Comparison of ENCODE assay signal across 8 mouse cellular contexts in the genomic region with DNA sequence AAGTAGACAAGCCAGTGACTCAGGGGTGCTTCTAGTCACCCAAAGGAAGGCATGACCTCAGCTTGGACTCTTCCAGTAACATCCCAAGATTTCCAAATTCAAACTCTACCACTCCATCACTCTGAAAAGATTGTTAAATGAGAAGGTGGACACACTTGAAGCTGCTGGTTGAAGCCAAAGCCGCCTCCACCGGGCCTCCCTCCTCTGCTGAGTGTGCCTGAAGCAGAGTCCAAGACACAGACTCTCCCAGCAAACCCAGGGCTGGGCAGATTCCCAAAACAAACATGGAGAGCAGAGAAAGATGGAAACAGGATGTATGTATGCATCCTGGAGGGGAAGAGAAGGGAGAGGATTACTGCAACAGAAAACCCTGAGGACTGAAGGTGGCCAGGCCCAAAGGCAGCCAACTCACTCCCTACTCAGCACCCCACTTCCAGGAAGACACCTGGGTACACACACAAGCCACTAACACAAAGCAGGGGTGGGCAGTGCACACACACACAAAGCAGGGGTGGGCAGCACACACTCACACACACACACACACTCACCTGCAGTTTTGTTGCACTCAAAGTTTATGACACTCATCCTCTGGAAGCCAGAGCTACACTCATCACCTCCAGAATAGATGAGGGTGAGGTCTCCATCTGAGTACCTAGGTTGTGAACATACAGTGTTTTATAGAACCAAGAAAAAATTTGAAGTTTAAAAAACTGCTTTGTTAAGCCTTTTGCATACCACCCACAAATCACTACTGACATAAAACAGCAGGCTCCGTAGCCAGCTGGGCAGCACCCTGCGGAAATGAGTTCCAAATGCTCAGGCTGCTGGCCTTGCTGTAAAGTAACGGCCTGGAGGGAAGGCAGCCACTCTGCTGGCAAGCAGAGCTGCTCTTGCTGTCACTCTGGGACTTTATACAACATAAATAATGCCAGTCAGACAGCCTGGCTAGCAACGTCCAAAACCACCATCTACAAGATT. TPM values are rescaled to one million over a fixed set of nuclear protein-coding genes. Genes with fewer than 3 reads are reported as not detected.
A peak's percentile ranks its signal among the peaks of the same experiment; 100 is the strongest.
DNase-seq lines count a peak whose midpoint lies in the region; ATAC-seq and TF ChIP-seq lines count a peak whose summit lies in the region.

No protein-coding gene starts in this region.

- H3K4me3 ChIP-seq in forebrain, postnatal 0 days (ENCODE audit: low read depth, low read length): no peak overlapping the region
- H3K4me3 ChIP-seq in hindbrain, embryonic 16.5 days (ENCODE audit: low read length): no peak overlapping the region
- no peak overlapping the region for H3K4me3 ChIP-seq in limb, embryonic 14.5 days (replicated peaks; ENCODE audit: low read length)

- no peak for TF ChIP-seq POLR2A in limb, embryonic 14.5 days (IDR thresholded peaks at IDR 0.05; ENCODE audit: borderline replicate concordance, extremely low read depth, insufficient read depth, insufficient read length)

- H3K4me1 ChIP-seq in forebrain, postnatal 0 days (ENCODE audit: insufficient read depth): peaks cover 12% of the 10 kb centered on the region
- H3K4me1 ChIP-seq in hindbrain, embryonic 16.5 days (ENCODE audit: control insufficient read depth, insufficient read depth, low read depth, low read length): peaks cover 14% of the 10 kb centered on the region
- H3K4me1 ChIP-seq in limb, embryonic 14.5 days (ENCODE audit: control insufficient read depth, insufficient read depth, low read length): peaks cover 53% of the 10 kb centered on the region

- peak overlapping the region; percentile 40 for H3K27ac ChIP-seq in forebrain, postnatal 0 days (ENCODE audit: low read depth, low read length)
- peak overlapping the region; percentile 57 for H3K27ac ChIP-seq in hindbrain, embryonic 16.5 days (ENCODE audit: low read depth, low read length)
- H3K27ac ChIP-seq in limb, embryonic 14.5 days (replicated peaks; ENCODE audit: low read depth, low read length): peak overlapping the region; percentile 89

- peak; percentile 80 for ATAC-seq in forebrain, postnatal 0 days
- no peak for ATAC-seq in hindbrain, embryonic 16.5 days
- peak; percentile 61 for ATAC-seq in limb, embryonic 14.5 days (ENCODE audit: low FRiP score, low read depth)

- WGBS in forebrain, postnatal 0 days: 48% methylated on average over 6 of the region's 6 CpGs
- 45% methylated on average over 6 of the region's 6 CpGs for WGBS in hindbrain, embryonic 16.5 days
- 14% methylated on average over 6 of the region's 6 CpGs for WGBS in limb, embryonic 14.5 days

- H3K27me3 ChIP-seq in forebrain, postnatal 0 days (ENCODE audit: insufficient read depth, low read length): no peaks in the 10 kb centered on the region
- H3K27me3 ChIP-seq in hindbrain, embryonic 16.5 days (replicated peaks; ENCODE audit: control insufficient read depth, insufficient read depth, low read length): no peaks in the 10 kb centered on the region
- no peaks in the 10 kb centered on the region for H3K27me3 ChIP-seq in limb, embryonic 14.5 days (ENCODE audit: control insufficient read depth, insufficient read depth, low read length)

- TF ChIP-seq CTCF in forebrain, postnatal 0 days (IDR thresholded peaks at IDR 0.05; ENCODE audit: low read depth): no peak

- H3K36me3 ChIP-seq in forebrain, postnatal 0 days (ENCODE audit: insufficient read depth): peaks cover 22% of the 10 kb centered on the region
- peaks cover 8% of the 10 kb centered on the region for H3K36me3 ChIP-seq in hindbrain, embryonic 16.5 days (ENCODE audit: control insufficient read depth, insufficient read depth, low read length)
- H3K36me3 ChIP-seq in limb, embryonic 14.5 days (ENCODE audit: control insufficient read depth, insufficient read depth, low read length): peaks cover 42% of the 10 kb centered on the region

- no peak overlapping the region for H3K4me2 ChIP-seq in forebrain, postnatal 0 days (ENCODE audit: low read depth)
- H3K4me2 ChIP-seq in hindbrain, embryonic 16.5 days (ENCODE audit: low read length): no peak overlapping the region
- peak overlapping the region; percentile 18 for H3K4me2 ChIP-seq in limb, embryonic 14.5 days (replicated peaks; ENCODE audit: low read depth, low read length, severe bottlenecking)

- peak; percentile 48 to 59 for DNase-seq in cerebellum, postnatal 10 days
- DNase-seq in cerebellum, postnatal 4 days (ENCODE audit: low spot score in 2 of 2): no peak
- peak; percentile 97 for DNase-seq in NIH3T3 (ENCODE audit: low read depth)
- peak; percentile 63 for DNase-seq in forebrain, postnatal 0 days
- peak; percentile 86 for DNase-seq in limb, embryonic 14.5 days (ENCODE audit: low spot score)
- peak; percentile 24 for DNase-seq in right cerebral cortex, postnatal 25 days
- no peak for DNase-seq in urinary bladder, postnatal 25 days (ENCODE audit: low spot score)

- H3K9ac ChIP-seq in forebrain, postnatal 0 days: no peak overlapping the region
- no peak overlapping the region for H3K9ac ChIP-seq in hindbrain, embryonic 16.5 days (ENCODE audit: low read depth, low read length)
- no peak overlapping the region for H3K9ac ChIP-seq in limb, embryonic 14.5 days (ENCODE audit: low read depth, low read length, severe bottlenecking)

- no peaks in the 10 kb centered on the region for H3K9me3 ChIP-seq in forebrain, postnatal 0 days (ENCODE audit: low read length)
- no peaks in the 10 kb centered on the region for H3K9me3 ChIP-seq in hindbrain, embryonic 16.5 days (ENCODE audit: control insufficient read depth, low read length)
- no peaks in the 10 kb centered on the region for H3K9me3 ChIP-seq in limb, embryonic 14.5 days (ENCODE audit: control insufficient read depth, low read length)

RNA-seq across cellular contexts. Expression of a gene that starts 44.4 kb away (rescaled TPM):
- total RNA-seq in forebrain, postnatal 0 days (2014; rRNA removed): 27.2 and 36.0 TPM in 2 replicates
- 3.0 and 4.6 TPM in 2 replicates for polyA plus RNA-seq in forebrain, postnatal 0 days (2015; fragmentation: Nextera tagmentation; extraction: Ambion mirVana)
- 6.4 and 10.1 TPM in 2 replicates for polyA plus RNA-seq in hindbrain, embryonic 16.5 days (2015; fragmentation: Nextera tagmentation; extraction: Ambion mirVana)
- 97.3 and 99.6 TPM in 2 replicates for polyA plus RNA-seq in limb, embryonic 14.5 days (2012; rRNA removed)
- polyA plus RNA-seq in limb, embryonic 14.5 days (2014; fragmentation: Nextera tagmentation; extraction: Ambion mirVana): 60.6 and 62.4 TPM in 2 replicates

RNA-seq across cellular contexts. Expression of a gene that starts 49.4 kb away (rescaled TPM):
- not detected in 2 replicates for total RNA-seq in forebrain, postnatal 0 days (2014; rRNA removed)
- not detected in 2 replicates for polyA plus RNA-seq in forebrain, postnatal 0 days (2015; fragmentation: Nextera tagmentation; extraction: Ambion mirVana)
- polyA plus RNA-seq in hindbrain, embryonic 16.5 days (2015; fragmentation: Nextera tagmentation; extraction: Ambion mirVana): not detected in 2 replicates
- polyA plus RNA-seq in limb, embryonic 14.5 days (2012; rRNA removed): 0.14 and 0.18 TPM in 2 replicates
- polyA plus RNA-seq in limb, embryonic 14.5 days (2014; fragmentation: Nextera tagmentation; extraction: Ambion mirVana): not detected in 2 replicates

Comparison
In these comparisons a context has a peak if more than half of its experiments do, and no peak if none do; other contexts are left out.
1. DNase-seq: peak in cerebellum, postnatal 10 days (2 of 2), NIH3T3 (single experiment), forebrain, postnatal 0 days (single experiment), limb, embryonic 14.5 days (single experiment) and right cerebral cortex, postnatal 25 days (single experiment); none in cerebellum, postnatal 4 days (0 of 2) and urinary bladder, postnatal 25 days (single experiment).
2. Peak in every context shown above with its lines, with median percentiles within 50 percentile points of each other: H3K27ac ChIP-seq.